24 mouse cellular contexts compared by ENCODE assay signal in the genomic region with DNA sequence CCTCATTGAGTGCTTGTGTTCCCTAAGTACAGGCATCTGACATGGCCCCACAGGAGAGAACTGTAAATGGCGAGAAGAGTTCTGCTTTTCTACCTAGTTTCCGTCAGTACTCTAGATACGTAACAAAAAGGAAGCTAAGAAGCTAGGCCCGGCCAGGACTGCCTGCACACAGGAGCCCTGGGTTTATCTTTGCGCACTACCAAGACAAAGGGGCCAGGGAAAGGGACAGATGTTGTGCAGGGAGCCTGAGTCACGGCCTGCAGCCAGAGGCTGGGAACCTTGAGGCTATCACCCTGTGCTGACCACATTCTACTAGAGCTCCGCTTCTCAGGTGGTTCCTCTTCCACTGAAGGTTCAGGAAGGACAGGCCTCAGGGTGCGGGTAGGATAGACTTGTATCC. TPM values are rescaled to one million over a fixed set of nuclear protein-coding genes. Genes with fewer than 3 reads are reported as not detected.
DNase-seq lines count a peak whose midpoint lies in the region; ATAC-seq and TF ChIP-seq lines count a peak whose summit lies in the region.
"Had no signal": no experiment of that assay in that cellular context is flagged by ENCODE, and none has a peak within 500 bp of the region (broad histone marks: within the 10 kb centered on the region; RNA-seq: fewer than 3 reads in every experiment).

No protein-coding gene starts in this region.

- no peak overlapping the region for H3K4me2 ChIP-seq in midbrain, embryonic 15.5 days
- no peak overlapping the region for H3K4me2 ChIP-seq in midbrain, postnatal 0 days (ENCODE audit: low read depth, low read length, poor library complexity, severe bottlenecking)
- peak overlapping the region; percentile 5; the same call in 1 of the 2 replicates for H3K4me2 ChIP-seq in liver, embryonic 12.5 days
- H3K4me2 ChIP-seq: forebrain, embryonic 15.5 days; neural tube, embryonic 13.5 days had no signal

- no peak overlapping the region for H3K9ac ChIP-seq in midbrain, embryonic 15.5 days
- no peak overlapping the region for H3K9ac ChIP-seq in midbrain, postnatal 0 days (replicated peaks; ENCODE audit: low read length, poor library complexity, severe bottlenecking)
- no peak overlapping the region for H3K9ac ChIP-seq in liver, embryonic 12.5 days
- H3K9ac ChIP-seq: forebrain, embryonic 15.5 days; neural tube, embryonic 13.5 days had no signal

- H3K36me3 ChIP-seq in midbrain, embryonic 15.5 days (replicated peaks) = peaks cover 64% of the 10 kb centered on the region
- peaks cover 68% of the 10 kb centered on the region for H3K36me3 ChIP-seq in midbrain, postnatal 0 days (ENCODE audit: insufficient read depth, low read length)
- peaks cover 73% of the 10 kb centered on the region for H3K36me3 ChIP-seq in liver, embryonic 12.5 days

- no peaks in the 10 kb centered on the region for H3K27me3 ChIP-seq in midbrain, embryonic 15.5 days (replicated peaks)
- no peaks in the 10 kb centered on the region for H3K27me3 ChIP-seq in midbrain, postnatal 0 days (ENCODE audit: insufficient read depth, low read length)
- H3K27me3 ChIP-seq in liver, embryonic 12.5 days (replicated peaks) = no peaks in the 10 kb centered on the region
- H3K27me3 ChIP-seq: forebrain, embryonic 15.5 days; neural tube, embryonic 13.5 days had no signal

- peak overlapping the region; percentile 20; the same call in 1 of the 2 replicates for H3K27ac ChIP-seq in midbrain, embryonic 15.5 days
- H3K27ac ChIP-seq in midbrain, postnatal 0 days (ENCODE audit: low read depth, low read length) = no peak overlapping the region
- peak overlapping the region; percentile 47; the same call in 1 of the 2 replicates for H3K27ac ChIP-seq in liver, embryonic 12.5 days
- H3K27ac ChIP-seq: forebrain, embryonic 15.5 days; hindbrain, embryonic 10.5 days; hindbrain, postnatal 0 days; left cerebral cortex, adult 2 months; limb, embryonic 10.5 days; neural tube, embryonic 13.5 days had no signal

- no peak for DNase-seq in midbrain, postnatal 0 days (ENCODE audit: low spot score)
- DNase-seq in c-Kit-positive CD71-negative TER-119-negative erythroid progenitor cells, embryonic 14.5 days (ENCODE audit: low read depth) = peak; percentile 35
- no peak for DNase-seq in left cerebral cortex, adult 9 months (ENCODE audit: low spot score in 2 of 2)
- no peak for DNase-seq in kidney, adult 18-20 months
- DNase-seq: adrenal gland, adult 2 months; cerebellum, adult 2 months; cerebellum, postnatal 36 days; layer of hippocampus, adult 9-11 months; midbrain, embryonic 14.5 days; right cerebral cortex, adult 18-20 months; right cerebral cortex, postnatal 4 days had no signal

- no peak overlapping the region for H3K4me3 ChIP-seq in midbrain, embryonic 15.5 days
- H3K4me3 ChIP-seq in midbrain, postnatal 0 days (ENCODE audit: low read depth, low read length) = no peak overlapping the region
- H3K4me3 ChIP-seq in liver, embryonic 12.5 days = no peak overlapping the region
- H3K4me3 ChIP-seq: forebrain, embryonic 15.5 days; hindbrain, embryonic 10.5 days; left cerebral cortex, adult 2 months; limb, embryonic 10.5 days; myocyte; neural tube, embryonic 13.5 days had no signal

- no peak for TF ChIP-seq CTCF in midbrain, postnatal 0 days (IDR thresholded peaks at IDR 0.05)

- 92% methylated on average over 8 of the region's 8 CpGs for WGBS in midbrain, embryonic 15.5 days
- 94% methylated on average over 8 of the region's 8 CpGs for WGBS in midbrain, postnatal 0 days
- 39% methylated on average over 8 of the region's 8 CpGs for WGBS in liver, embryonic 12.5 days (ENCODE audit: insufficient replicate concordance)

- no peaks in the 10 kb centered on the region for H3K4me1 ChIP-seq in midbrain, embryonic 15.5 days
- H3K4me1 ChIP-seq in midbrain, postnatal 0 days (ENCODE audit: insufficient read depth, low read length) = no peaks in the 10 kb centered on the region
- peaks cover 31% of the 10 kb centered on the region for H3K4me1 ChIP-seq in liver, embryonic 12.5 days
- H3K4me1 ChIP-seq: forebrain, embryonic 15.5 days; hindbrain, embryonic 10.5 days; neural tube, embryonic 13.5 days had no signal

- no peak for ATAC-seq in midbrain, embryonic 15.5 days (replicated peaks)
- ATAC-seq in midbrain, postnatal 0 days (ENCODE audit: low FRiP score) = no peak
- ATAC-seq in liver, embryonic 12.5 days = peak; percentile 65
- ATAC-seq in megakaryocyte progenitor cell, adult 5-6 weeks (replicated peaks; ENCODE audit: poor library complexity) = peak; percentile 39
- ATAC-seq: CD4-positive, CD25-positive, alpha-beta regulatory T cell, adult 4 months; forebrain, embryonic 15.5 days; hindbrain, postnatal 0 days; intestine, postnatal 0 days; lung, postnatal 0 days had no signal

- H3K9me3 ChIP-seq in midbrain, embryonic 15.5 days = no peaks in the 10 kb centered on the region
- H3K9me3 ChIP-seq in midbrain, postnatal 0 days (ENCODE audit: low read length) = no peaks in the 10 kb centered on the region
- no peaks in the 10 kb centered on the region for H3K9me3 ChIP-seq in liver, embryonic 12.5 days (replicated peaks)
- H3K9me3 ChIP-seq: forebrain, embryonic 15.5 days; limb, embryonic 10.5 days; neural tube, embryonic 13.5 days had no signal

RNA-seq across cellular contexts. Expression of a gene that starts 25.5 kb away (rescaled TPM):
- polyA plus RNA-seq in midbrain, embryonic 15.5 days (2015; fragmentation: Nextera tagmentation; extraction: Ambion mirVana) = 41.2 and 41.6 TPM in 2 replicates
- total RNA-seq in midbrain, postnatal 0 days (2014; rRNA removed) = 27.4 and 30.7 TPM in 2 replicates
- 33.8 and 38.4 TPM in 2 replicates for polyA plus RNA-seq in midbrain, postnatal 0 days (2015; fragmentation: Nextera tagmentation; extraction: Ambion mirVana)
- polyA plus RNA-seq in liver, embryonic 12.5 days (2016; fragmentation: Nextera tagmentation; extraction: Ambion mirVana) = 70.5 and 76.1 TPM in 2 replicates
- not detected in 2 replicates for total RNA-seq in megakaryocyte progenitor cell, adult 5-6 weeks (2015)
- total RNA-seq in megakaryocyte progenitor cell, adult 5-6 weeks (2017) = not detected in 2 replicates
- polyA plus RNA-seq: CD4-positive, CD25-positive, alpha-beta regulatory T cell, adult 4 months had no signal

Comparison
In these comparisons a context has a peak if more than half of its experiments do, and no peak if none do; other contexts are left out.
1. ATAC-seq: peak in liver, embryonic 12.5 days (single experiment) and megakaryocyte progenitor cell, adult 5-6 weeks (single experiment); none in midbrain, embryonic 15.5 days (single experiment) and midbrain, postnatal 0 days (single experiment).